Mouse (Mus musculus): ENCODE data around the gene Tbc1d7.

DNA sequence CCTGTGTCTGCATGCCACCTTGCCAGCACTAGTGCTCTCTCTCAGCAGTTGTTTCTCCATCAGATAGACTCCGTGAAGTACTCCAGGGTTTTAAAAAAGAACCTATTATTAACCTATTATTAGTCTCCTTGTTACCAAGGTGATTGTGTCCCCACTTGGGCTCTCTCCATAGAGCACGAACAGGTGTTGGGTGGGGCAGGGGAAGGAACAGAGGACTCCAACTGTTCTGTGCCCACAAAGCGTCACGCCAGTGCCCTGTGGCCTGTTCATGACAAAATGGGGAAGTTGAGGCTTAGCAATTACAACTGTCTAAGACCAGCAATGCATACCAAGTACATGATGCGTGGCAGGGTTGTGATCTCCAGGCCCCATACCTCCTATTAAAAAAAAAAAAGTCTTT is 38.3 kb upstream of the Tbc1d7 start:
- TF ChIP-seq POLR2A (IDR thresholded peaks at IDR 0.05; ENCODE audit: control insufficient read depth, low read depth, low read length), result no peak
- no peak for TF ChIP-seq CTCF (IDR thresholded peaks at IDR 0.05; ENCODE audit: control insufficient read depth, insufficient read depth, insufficient replicate concordance, low read depth, low read length)
